Mouse (Mus musculus): ENCODE results near the gene Camkv. TPM values are rescaled to one million over a fixed set of nuclear protein-coding genes. Genes with fewer than 3 reads are reported as not detected.
A peak's percentile ranks its signal among the peaks of the same experiment; 100 is the strongest.

Gene Camkv
- polyA plus RNA-seq, 1 experiment: 40.3 TPM

DNA sequence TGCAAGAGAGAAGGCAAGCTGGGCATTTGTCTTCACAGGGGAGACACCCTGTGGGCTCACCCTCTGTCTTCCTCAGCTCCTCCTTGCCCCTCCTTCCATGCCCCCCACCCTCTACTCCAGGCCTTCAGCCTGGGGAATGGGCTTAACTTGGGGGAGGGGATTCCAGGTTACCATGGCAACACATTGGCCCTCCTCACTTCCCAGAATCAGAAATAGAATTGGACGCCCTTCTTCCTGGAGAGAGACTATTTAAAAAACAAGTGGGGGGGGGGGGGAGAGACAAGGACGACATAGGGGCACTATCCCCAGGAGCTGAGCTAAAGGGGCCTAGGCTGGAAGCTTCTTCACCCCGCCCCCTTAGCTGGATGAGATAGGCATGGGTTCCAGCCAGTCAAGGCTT lies 10.2 kb upstream of the Camkv start:
- TF ChIP-seq CTCF (IDR thresholded peaks at IDR 0.05; ENCODE audit: borderline replicate concordance, extremely low read depth, insufficient read depth, insufficient read length) (no peak), POLR2A (IDR thresholded peaks at IDR 0.05; ENCODE audit: borderline replicate concordance, extremely low read depth, insufficient read depth, insufficient read length, poor library complexity, severe bottlenecking) (no peak)
- peak; percentile 37 for DNase-seq (ENCODE audit: low read depth)

GRCm38 (mm10) chr9:107926920-107927420 lies 8.5 kb upstream of the Camkv start:
- TF ChIP-seq POLR2A (IDR thresholded peaks at IDR 0.05; ENCODE audit: borderline replicate concordance, extremely low read depth, insufficient read depth, insufficient read length, poor library complexity, severe bottlenecking) (no peak), CTCF (IDR thresholded peaks at IDR 0.05; ENCODE audit: borderline replicate concordance, extremely low read depth, insufficient read depth, insufficient read length) (no peak)
- DNase-seq (ENCODE audit: low read depth): no peak

GRCm38 (mm10) chr9:107927749-107928148 lies 7.7 kb upstream of the Camkv start:
- peak; percentile 58 for DNase-seq (ENCODE audit: low read depth)
- no peak for TF ChIP-seq POLR2A (IDR thresholded peaks at IDR 0.05; ENCODE audit: borderline replicate concordance, extremely low read depth, insufficient read depth, insufficient read length, poor library complexity, severe bottlenecking)
- no peak for TF ChIP-seq CTCF (IDR thresholded peaks at IDR 0.05; ENCODE audit: borderline replicate concordance, extremely low read depth, insufficient read depth, insufficient read length)

DNA sequence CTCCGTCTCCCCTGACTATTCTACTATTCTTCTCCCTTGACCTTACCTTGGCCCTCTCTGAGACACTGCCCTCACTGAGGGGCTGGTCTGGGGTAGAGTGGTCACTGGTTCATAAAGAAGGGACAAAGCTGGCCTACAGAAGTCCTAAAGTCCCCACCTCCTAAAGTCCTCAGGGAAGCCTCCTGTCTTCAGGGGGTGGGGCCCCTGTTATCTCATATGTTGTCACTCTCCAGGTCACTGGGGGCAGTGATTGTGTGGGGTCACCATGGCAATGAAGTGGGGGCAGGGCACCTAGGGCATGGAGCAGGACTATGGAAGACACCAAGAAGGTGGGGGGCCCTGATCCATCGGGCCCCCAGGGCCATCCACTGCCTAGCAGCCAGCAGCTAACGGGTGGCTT lies 7.3 kb upstream of the Camkv start, which contains the start of gene Actl11:
Gene Actl11, plus strand, starts transcription at position 301 of the 400 bp plus-strand sequence.
- TF ChIP-seq CTCF (IDR thresholded peaks at IDR 0.05; ENCODE audit: borderline replicate concordance, extremely low read depth, insufficient read depth, insufficient read length): no peak
- TF ChIP-seq POLR2A (IDR thresholded peaks at IDR 0.05; ENCODE audit: borderline replicate concordance, extremely low read depth, insufficient read depth, insufficient read length, poor library complexity, severe bottlenecking): no peak
- DNase-seq (ENCODE audit: low read depth): no peak

DNA sequence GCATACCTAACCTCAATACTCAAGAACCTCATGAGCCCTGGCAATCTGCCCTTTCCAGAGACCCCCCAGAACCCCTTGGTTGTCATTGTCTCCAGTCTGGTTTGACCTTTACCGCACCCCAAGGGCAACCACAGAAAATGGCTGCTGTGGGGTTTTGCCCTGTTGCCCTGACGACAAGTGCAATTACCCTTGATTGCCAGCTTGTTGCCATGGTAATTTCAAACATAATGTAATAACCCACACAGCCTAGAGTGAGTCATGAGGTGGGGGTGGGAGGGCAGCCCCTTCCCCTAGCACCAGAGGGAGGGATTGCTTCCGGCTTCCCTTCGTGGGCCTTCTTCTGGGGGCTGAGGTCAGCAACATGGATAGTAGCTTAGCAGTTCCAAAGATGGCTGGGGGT lies 3.3 kb upstream of the Camkv start:
- DNase-seq (ENCODE audit: low read depth): peak; percentile 35
- TF ChIP-seq POLR2A (IDR thresholded peaks at IDR 0.05; ENCODE audit: borderline replicate concordance, extremely low read depth, insufficient read depth, insufficient read length, poor library complexity, severe bottlenecking) (no peak), CTCF (IDR thresholded peaks at IDR 0.05; ENCODE audit: borderline replicate concordance, extremely low read depth, insufficient read depth, insufficient read length) (no peak)

- DNase-seq (ENCODE audit: low read depth): no peak
- no peak for TF ChIP-seq POLR2A (IDR thresholded peaks at IDR 0.05; ENCODE audit: borderline replicate concordance, extremely low read depth, insufficient read depth, insufficient read length, poor library complexity, severe bottlenecking)
- TF ChIP-seq CTCF (IDR thresholded peaks at IDR 0.05; ENCODE audit: borderline replicate concordance, extremely low read depth, insufficient read depth, insufficient read length): no peak
Measured at GRCm38 (mm10) chr9:107934146-107934545, 1.3 kb upstream of the Camkv start.

GRCm38 (mm10) chr9:107935790-107936214 lies 328 bp downstream of the Camkv start:
- DNase-seq (ENCODE audit: low read depth): peak; percentile 54
- TF ChIP-seq POLR2A (IDR thresholded peaks at IDR 0.05; ENCODE audit: borderline replicate concordance, extremely low read depth, insufficient read depth, insufficient read length, poor library complexity, severe bottlenecking): no peak
- TF ChIP-seq CTCF (IDR thresholded peaks at IDR 0.05; ENCODE audit: borderline replicate concordance, extremely low read depth, insufficient read depth, insufficient read length): no peak

DNA sequence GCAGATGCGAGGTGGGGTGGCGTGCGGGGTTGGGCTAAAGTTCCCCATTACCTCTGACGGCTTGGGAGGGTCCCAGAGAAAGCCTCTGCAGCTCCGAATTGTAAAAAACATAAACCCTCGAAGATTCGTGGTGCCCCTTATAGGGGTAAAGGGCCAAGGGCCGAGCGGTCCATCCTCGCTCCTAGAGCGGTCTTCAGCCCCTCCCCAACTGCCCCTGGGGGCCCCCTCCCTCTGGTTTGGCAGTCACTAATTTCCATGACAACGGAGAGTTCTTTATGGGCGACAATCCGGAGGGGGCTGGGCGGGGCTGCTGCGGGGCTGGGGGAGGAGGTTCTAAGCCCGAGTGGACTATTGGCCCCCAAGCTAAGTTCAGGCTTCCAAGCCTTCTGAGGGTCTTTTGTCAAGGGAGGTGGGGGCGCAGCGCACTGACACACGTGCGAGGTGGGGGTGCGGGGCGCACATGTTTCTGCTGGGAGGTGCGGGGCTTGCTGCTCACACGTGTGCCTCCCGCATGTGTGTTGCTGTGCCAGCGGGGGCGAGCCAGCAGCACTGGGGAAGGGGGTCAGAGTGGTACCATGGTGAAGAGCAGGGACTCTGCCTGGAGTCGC lies 845 bp downstream of the Camkv start:
- peak; percentile 44 for DNase-seq (ENCODE audit: low read depth)
- TF ChIP-seq CTCF (IDR thresholded peaks at IDR 0.05; ENCODE audit: borderline replicate concordance, extremely low read depth, insufficient read depth, insufficient read length): no peak
- no peak for TF ChIP-seq POLR2A (IDR thresholded peaks at IDR 0.05; ENCODE audit: borderline replicate concordance, extremely low read depth, insufficient read depth, insufficient read length, poor library complexity, severe bottlenecking)

GRCm38 (mm10) chr9:107936831-107937230 lies 1.4 kb downstream of the Camkv start:
- DNase-seq (ENCODE audit: low read depth): no peak
- TF ChIP-seq CTCF (IDR thresholded peaks at IDR 0.05; ENCODE audit: borderline replicate concordance, extremely low read depth, insufficient read depth, insufficient read length): no peak
- no peak for TF ChIP-seq POLR2A (IDR thresholded peaks at IDR 0.05; ENCODE audit: borderline replicate concordance, extremely low read depth, insufficient read depth, insufficient read length, poor library complexity, severe bottlenecking)

DNA sequence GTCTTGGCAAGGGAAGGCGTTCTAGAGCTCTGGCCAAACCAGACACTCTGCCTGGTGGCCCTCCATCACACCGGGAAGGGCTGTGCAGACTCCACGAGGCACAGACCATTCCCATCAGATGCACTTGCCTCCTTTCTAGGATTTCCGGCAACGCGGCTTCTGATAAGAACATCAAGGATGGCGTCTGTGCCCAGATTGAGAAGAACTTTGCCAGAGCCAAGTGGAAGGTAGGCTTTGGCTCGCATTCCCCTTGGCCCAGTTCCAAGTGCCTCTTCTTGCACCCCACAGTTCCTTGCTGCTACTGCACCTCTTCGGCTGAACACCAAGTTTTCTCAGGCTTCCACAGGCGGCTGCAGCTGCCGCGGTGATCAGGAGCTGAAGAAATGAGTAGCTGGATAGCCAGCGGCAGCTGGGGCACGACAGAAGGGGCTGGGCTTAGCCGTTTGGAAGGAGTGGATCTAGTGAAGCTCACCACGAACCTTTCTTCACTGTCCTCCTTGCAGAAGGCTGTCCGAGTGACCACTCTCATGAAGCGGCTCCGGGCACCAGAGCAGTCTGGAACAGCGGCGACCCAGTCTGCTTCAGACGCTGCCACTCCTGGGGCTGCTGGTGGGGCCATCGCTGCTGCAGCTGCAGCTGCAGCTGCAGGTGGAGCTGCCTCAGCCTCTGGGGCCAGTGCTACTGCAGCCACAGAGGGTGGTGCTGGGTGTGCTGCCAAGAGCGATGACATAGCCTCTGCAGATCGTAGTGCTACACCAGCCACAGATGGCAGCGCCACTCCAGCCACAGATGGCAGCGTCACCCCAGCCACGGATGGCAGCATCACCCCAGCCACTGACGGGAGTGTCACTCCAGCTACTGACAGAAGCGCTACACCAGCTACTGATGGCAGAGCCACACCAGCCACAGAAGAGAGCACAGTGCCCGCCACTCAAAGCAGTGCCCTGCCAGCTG lies 12.0 kb downstream of the Camkv start:
- no peak for TF ChIP-seq POLR2A (IDR thresholded peaks at IDR 0.05; ENCODE audit: borderline replicate concordance, extremely low read depth, insufficient read depth, insufficient read length, poor library complexity, severe bottlenecking)
- no peak for TF ChIP-seq CTCF (IDR thresholded peaks at IDR 0.05; ENCODE audit: borderline replicate concordance, extremely low read depth, insufficient read depth, insufficient read length)
- no peak for DNase-seq (ENCODE audit: low read depth)

DNA sequence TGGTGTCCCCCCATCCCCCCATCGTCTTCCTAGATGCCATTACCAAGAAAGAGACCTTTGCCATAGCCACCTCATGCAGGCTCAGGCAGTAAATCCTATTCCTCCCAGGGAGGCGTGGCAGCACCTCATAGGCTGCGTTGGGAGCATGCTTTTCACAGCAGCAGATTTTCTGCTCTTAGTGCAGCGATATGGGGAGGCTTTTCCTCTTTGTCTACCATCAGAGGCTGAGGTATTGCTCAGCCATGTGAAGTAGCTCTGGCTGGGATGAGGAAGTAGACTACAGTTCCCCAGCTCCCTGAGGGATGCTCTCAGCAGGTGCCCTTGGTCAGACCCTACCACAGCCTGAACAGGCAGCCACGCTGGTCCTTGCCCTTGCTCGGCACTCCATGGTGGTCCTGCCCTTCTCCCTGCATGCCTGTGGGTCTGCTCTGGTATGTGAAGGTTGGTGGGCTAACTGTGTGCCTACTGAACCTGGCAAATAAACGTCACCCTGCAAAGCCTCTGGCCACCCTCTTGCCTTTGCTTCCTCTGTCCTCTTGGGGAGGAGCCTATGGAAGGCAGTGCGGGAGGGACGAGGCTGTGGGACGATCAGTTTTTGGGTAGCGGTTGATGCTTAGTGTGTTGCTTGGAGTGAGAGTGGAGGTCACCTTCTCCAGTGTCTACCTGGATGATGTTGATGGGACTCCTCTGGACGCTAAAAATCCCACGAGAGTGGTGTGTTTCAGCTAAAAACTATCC lies 13.9 kb downstream of the Camkv start:
- no peak for TF ChIP-seq CTCF (IDR thresholded peaks at IDR 0.05; ENCODE audit: borderline replicate concordance, extremely low read depth, insufficient read depth, insufficient read length)
- no peak for TF ChIP-seq POLR2A (IDR thresholded peaks at IDR 0.05; ENCODE audit: borderline replicate concordance, extremely low read depth, insufficient read depth, insufficient read length, poor library complexity, severe bottlenecking)
- DNase-seq (ENCODE audit: low read depth): no peak
